In genomic region chr5:19909071-19909470, GRCm38 (mm10) we compare ENCODE assay signal across 8 mouse cellular contexts.
DNase-seq lines count a peak whose midpoint lies in the region; ATAC-seq and TF ChIP-seq lines count a peak whose summit lies in the region.

No protein-coding gene starts in this region.

- H3K4me3 ChIP-seq in kidney, postnatal 0 days (replicated peaks; ENCODE audit: low read depth, low read length), result peak overlapping the region; percentile 18; the same call in 1 of the 2 replicates
- H3K4me3 ChIP-seq in forebrain, embryonic 12.5 days (replicated peaks), result peak overlapping the region; percentile 53
- peak overlapping the region; percentile 51 for H3K4me3 ChIP-seq in midbrain, postnatal 0 days (ENCODE audit: low read depth, low read length)

- no peaks in the 10 kb centered on the region for H3K9me3 ChIP-seq in kidney, postnatal 0 days (replicated peaks; ENCODE audit: low read length)
- H3K9me3 ChIP-seq in forebrain, embryonic 12.5 days, result no peaks in the 10 kb centered on the region
- H3K9me3 ChIP-seq in midbrain, postnatal 0 days (ENCODE audit: low read length), result no peaks in the 10 kb centered on the region

- H3K36me3 ChIP-seq in kidney, postnatal 0 days (ENCODE audit: insufficient read depth, low read length), result no peaks in the 10 kb centered on the region
- no peaks in the 10 kb centered on the region for H3K36me3 ChIP-seq in forebrain, embryonic 12.5 days (replicated peaks)
- H3K36me3 ChIP-seq in midbrain, postnatal 0 days (ENCODE audit: insufficient read depth, low read length), result no peaks in the 10 kb centered on the region

- peaks cover 8% of the 10 kb centered on the region; the same call in 1 of the 2 replicates for H3K4me1 ChIP-seq in kidney, postnatal 0 days (replicated peaks; ENCODE audit: insufficient read depth, low read length)
- H3K4me1 ChIP-seq in forebrain, embryonic 12.5 days, result peaks cover 14% of the 10 kb centered on the region
- 0 out of 2 replicates have a peak, but pooled peaks cover 5% of the 10 kb centered on the region for H3K4me1 ChIP-seq in midbrain, postnatal 0 days (ENCODE audit: insufficient read depth, low read length)

- DNase-seq in kidney, postnatal 0 days (ENCODE audit: low spot score), result no peak
- no peak for DNase-seq in kidney, adult 11 months
- peak; percentile 58 to 62 for DNase-seq in layer of hippocampus, adult 8-10 months (ENCODE audit: low spot score in 2 of 2)
- DNase-seq in midbrain, postnatal 0 days (ENCODE audit: low spot score), result peak; percentile 70
- DNase-seq in adrenal gland, adult 18-20 months (ENCODE audit: low spot score in 2 of 2), result no peak
- DNase-seq in spleen, adult 12 weeks (ENCODE audit: low spot score), result no peak
- DNase-seq in heart, adult 8-10 months (ENCODE audit: low spot score), result no peak

- no peak for ATAC-seq in kidney, postnatal 0 days (replicated peaks; ENCODE audit: low FRiP score, low read depth)
- peak; percentile 28; the same call in 1 of the 2 replicates for ATAC-seq in forebrain, embryonic 12.5 days (ENCODE audit: low FRiP score)
- ATAC-seq in midbrain, postnatal 0 days (ENCODE audit: low FRiP score), result peak; percentile 39; the same call in 1 of the 2 replicates

- no peak for TF ChIP-seq CTCF in kidney, postnatal 0 days (IDR thresholded peaks at IDR 0.05; ENCODE audit: low read depth)
- TF ChIP-seq CTCF in midbrain, postnatal 0 days (IDR thresholded peaks at IDR 0.05), result no peak; the same call in 1 of the 2 replicates

- no peaks in the 10 kb centered on the region for H3K27me3 ChIP-seq in kidney, postnatal 0 days (ENCODE audit: insufficient read depth, low read length)
- no peaks in the 10 kb centered on the region for H3K27me3 ChIP-seq in forebrain, embryonic 12.5 days
- H3K27me3 ChIP-seq in midbrain, postnatal 0 days (ENCODE audit: insufficient read depth, low read length), result no peaks in the 10 kb centered on the region

- H3K9ac ChIP-seq in kidney, postnatal 0 days (ENCODE audit: low read depth, low read length), result no peak overlapping the region
- peak overlapping the region; percentile 62 for H3K9ac ChIP-seq in forebrain, embryonic 12.5 days
- peak overlapping the region; percentile 58 for H3K9ac ChIP-seq in midbrain, postnatal 0 days (replicated peaks; ENCODE audit: low read length, poor library complexity, severe bottlenecking)

- peak overlapping the region; percentile 57 for H3K4me2 ChIP-seq in kidney, postnatal 0 days (ENCODE audit: low read length)
- peak overlapping the region; percentile 73 for H3K4me2 ChIP-seq in forebrain, embryonic 12.5 days
- H3K4me2 ChIP-seq in midbrain, postnatal 0 days (ENCODE audit: low read depth, low read length, poor library complexity, severe bottlenecking), result peak overlapping the region; percentile 63

- H3K27ac ChIP-seq in kidney, postnatal 0 days, result no peak overlapping the region
- peak overlapping the region; percentile 67 for H3K27ac ChIP-seq in forebrain, embryonic 12.5 days
- H3K27ac ChIP-seq in midbrain, postnatal 0 days (ENCODE audit: low read depth, low read length), result peak overlapping the region; percentile 75

- WGBS in kidney, postnatal 0 days, result 4% methylated on average over 11 of the region's 11 CpGs
- under 1% methylated on average over 11 of the region's 11 CpGs for WGBS in forebrain, embryonic 12.5 days
- 1% methylated on average over 11 of the region's 11 CpGs for WGBS in midbrain, postnatal 0 days

Comparison
In these comparisons a context has a peak if more than half of its experiments do, and no peak if none do; other contexts are left out.
1. DNase-seq: peak in layer of hippocampus, adult 8-10 months (2 of 2) and midbrain, postnatal 0 days (single experiment); none in kidney, postnatal 0 days (single experiment), kidney, adult 11 months (single experiment), adrenal gland, adult 18-20 months (0 of 2), spleen, adult 12 weeks (single experiment) and heart, adult 8-10 months (single experiment).
2. Peak in every context shown above with its lines, with median percentiles within 50 percentile points of each other: H3K4me2 ChIP-seq and H3K4me3 ChIP-seq.